Mouse (Mus musculus) lung, postnatal 4 days (tissue): Measurements from ENCODE around the gene Tex45.

Experiments used
- DNase-seq, 2 experiments: peaks; one replicate each; pipeline ENCODE4 v3.0.0; 2021

Gene Tex45

GRCm38 (mm10) chr8:3470562-3470961 is at the start of gene Tex45:
Gene Tex45 (plus strand): TSS chr8:3470862.
- DNase-seq = no peak

GRCm38 (mm10) chr8:3421507-3421906 is 49.2 kb upstream of the Tex45 start:
- DNase-seq = no peak

- no peak for DNase-seq
These were observed 45.4 kb upstream of the Tex45 start for GRCm38 (mm10) chr8:3425217-3425616.

GRCm38 (mm10) chr8:3426211-3426610 is 44.5 kb upstream of the Tex45 start:
- DNase-seq = no peak

- no peak for DNase-seq
These were observed 42.2 kb upstream of the Tex45 start for GRCm38 (mm10) chr8:3428426-3428825.

GRCm38 (mm10) chr8:3429966-3430365 is 40.7 kb upstream of the Tex45 start:
- DNase-seq = peak; percentile 56

- DNase-seq = no peak
These were observed 39.5 kb upstream of the Tex45 start for GRCm38 (mm10) chr8:3431113-3431512.

- DNase-seq = no peak
These were observed 34.2 kb upstream of the Tex45 start for GRCm38 (mm10) chr8:3436492-3436891.

- no peak for DNase-seq
These were observed 31.2 kb upstream of the Tex45 start for GRCm38 (mm10) chr8:3439510-3439909.

- DNase-seq = no peak
These were observed 21.4 kb upstream of the Tex45 start for GRCm38 (mm10) chr8:3449226-3449625.

GRCm38 (mm10) chr8:3450670-3451069 is 20.0 kb upstream of the Tex45 start:
- peak; percentile 58 to 67 for DNase-seq

- DNase-seq = no peak
These were observed 18.7 kb upstream of the Tex45 start for GRCm38 (mm10) chr8:3451992-3452391.

GRCm38 (mm10) chr8:3463248-3463647 is 7.4 kb upstream of the Tex45 start:
- DNase-seq = no peak

- peak in 1 of 2 experiments; percentile 60 for DNase-seq
These were observed 6.4 kb upstream of the Tex45 start for GRCm38 (mm10) chr8:3464309-3464708.

GRCm38 (mm10) chr8:3467006-3467885 is 3.4 kb upstream of the Tex45 start, which contains the start of gene Pex11g:
Gene Pex11g (minus strand): TSS chr8:3467680.
- peak; percentile 98 to 99 for DNase-seq

- DNase-seq = no peak
These were observed 2.6 kb upstream of the Tex45 start for GRCm38 (mm10) chr8:3467886-3468545.

GRCm38 (mm10) chr8:3468838-3469237 is 1.8 kb upstream of the Tex45 start:
- no peak for DNase-seq

- no peak for DNase-seq
These were observed 5.2 kb downstream of the Tex45 start for GRCm38 (mm10) chr8:3475715-3476429.

- no peak for DNase-seq
These were observed 9.6 kb downstream of the Tex45 start for GRCm38 (mm10) chr8:3480221-3480785.

- peak in 1 of 2 experiments; percentile 41 for DNase-seq
These were observed 10.9 kb downstream of the Tex45 start for GRCm38 (mm10) chr8:3481605-3482004.

- no peak for DNase-seq
These were observed 11.6 kb downstream of the Tex45 start for GRCm38 (mm10) chr8:3482240-3482740.

- peak; percentile 49 to 66 for DNase-seq
These were observed 12.9 kb downstream of the Tex45 start for GRCm38 (mm10) chr8:3483546-3483945.

GRCm38 (mm10) chr8:3485192-3485591 is 14.5 kb downstream of the Tex45 start:
- DNase-seq = no peak
